Mouse (Mus musculus) inflammation-experienced regulatory T-cells, adult 6 months (primary cell): ENCODE results near the gene Dnajb5. TPM values are rescaled to one million over a fixed set of nuclear protein-coding genes. Genes with fewer than 3 reads are reported as not detected.

Experiments
- ATAC-seq: one replicate; pipeline ENCODE4 v1.8.0; 2017
- polyA plus RNA-seq, 3 experiments: library from polyadenylated mRNA; unstranded; fragments of 100-300 nt; shearing (Covaris generic); gene quantifications; one replicate each; pipeline ENCODE4 v1.2.1; 2017

Dnajb5 gene
- polyA plus RNA-seq, 3 experiments from 2014 or later, result 2.1 to 5.3 (median 2.3) TPM

- ATAC-seq, result no peak
Measured at GRCm38 (mm10) chr4:42945043-42945442, 4.6 kb upstream of the Dnajb5 start.

DNA sequence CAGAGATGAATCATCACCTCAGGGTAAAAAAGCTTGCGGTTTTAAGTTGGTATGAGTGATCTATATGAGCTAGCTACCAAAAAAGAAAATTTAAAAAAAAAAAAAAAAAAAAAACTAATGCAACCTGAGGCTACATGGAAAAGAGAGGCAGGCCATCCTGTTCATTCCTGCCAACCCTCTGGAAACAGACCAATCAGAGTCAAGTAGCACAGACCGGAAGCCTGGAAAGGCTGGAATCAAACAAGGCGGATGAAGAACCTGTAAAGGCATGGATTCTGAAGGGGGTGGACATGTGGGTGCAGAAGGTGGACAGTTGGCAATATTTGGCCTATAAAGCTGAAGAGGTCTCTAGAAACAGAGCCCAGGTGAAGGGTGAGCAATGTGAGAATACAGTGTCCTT lies 4.2 kb upstream of the Dnajb5 start:
- ATAC-seq, result no peak

DNA sequence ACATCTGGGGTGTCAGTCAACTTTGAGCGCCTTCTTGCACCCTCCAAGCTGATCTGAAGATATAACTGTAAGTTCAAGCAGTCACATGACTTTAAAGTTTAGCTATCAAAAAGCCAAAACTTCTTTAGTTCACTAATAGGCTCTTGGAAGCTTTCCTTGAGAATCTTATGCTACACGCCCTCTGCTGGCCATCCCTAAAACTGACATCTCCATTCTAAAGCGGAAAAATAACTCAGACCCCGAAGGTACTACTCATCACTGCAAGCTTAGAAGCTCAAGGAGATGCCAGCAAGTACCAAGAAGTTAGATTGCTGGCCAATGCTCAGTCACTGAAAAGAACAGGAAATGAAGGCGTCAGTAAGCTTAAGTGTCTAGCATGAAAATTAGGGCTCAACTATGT lies 3.7 kb upstream of the Dnajb5 start:
- ATAC-seq, result no peak

DNA sequence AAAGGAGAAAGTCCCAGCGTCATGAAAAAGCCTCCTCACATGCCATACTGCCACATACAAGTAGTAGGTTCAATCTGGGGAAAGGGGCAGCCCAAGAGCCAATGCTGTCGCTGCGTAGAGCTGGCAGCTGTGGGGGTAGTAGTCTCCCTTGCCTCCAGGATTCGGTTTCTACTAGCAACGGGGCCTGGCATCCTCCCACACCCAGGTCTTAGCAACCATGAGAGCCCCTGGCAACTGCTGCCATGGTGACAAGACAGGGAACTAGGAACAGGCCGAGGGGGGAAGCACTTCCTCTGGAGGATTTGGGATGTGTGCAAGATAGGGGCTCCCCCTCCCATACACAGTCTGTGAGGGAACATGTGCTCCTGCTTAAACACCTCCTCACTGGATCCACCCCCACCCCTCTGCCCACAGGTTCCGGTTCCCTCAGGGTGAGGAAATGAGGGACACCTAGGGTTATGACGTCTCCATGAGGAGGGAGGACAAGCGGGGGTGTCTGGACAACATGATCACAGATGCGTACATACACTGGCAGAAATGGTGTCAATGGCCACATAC lies 2.8 kb upstream of the Dnajb5 start:
- no peak for ATAC-seq

GRCm38 (mm10) chr4:42948527-42948926 lies 1.1 kb upstream of the Dnajb5 start:
- no peak for ATAC-seq

GRCm38 (mm10) chr4:42949051-42949675 lies 451 bp upstream of the Dnajb5 start:
- ATAC-seq, result peak; percentile 20

GRCm38 (mm10) chr4:42950065-42950558 lies 498 bp downstream of the Dnajb5 start:
- ATAC-seq, result peak; percentile 55

DNA sequence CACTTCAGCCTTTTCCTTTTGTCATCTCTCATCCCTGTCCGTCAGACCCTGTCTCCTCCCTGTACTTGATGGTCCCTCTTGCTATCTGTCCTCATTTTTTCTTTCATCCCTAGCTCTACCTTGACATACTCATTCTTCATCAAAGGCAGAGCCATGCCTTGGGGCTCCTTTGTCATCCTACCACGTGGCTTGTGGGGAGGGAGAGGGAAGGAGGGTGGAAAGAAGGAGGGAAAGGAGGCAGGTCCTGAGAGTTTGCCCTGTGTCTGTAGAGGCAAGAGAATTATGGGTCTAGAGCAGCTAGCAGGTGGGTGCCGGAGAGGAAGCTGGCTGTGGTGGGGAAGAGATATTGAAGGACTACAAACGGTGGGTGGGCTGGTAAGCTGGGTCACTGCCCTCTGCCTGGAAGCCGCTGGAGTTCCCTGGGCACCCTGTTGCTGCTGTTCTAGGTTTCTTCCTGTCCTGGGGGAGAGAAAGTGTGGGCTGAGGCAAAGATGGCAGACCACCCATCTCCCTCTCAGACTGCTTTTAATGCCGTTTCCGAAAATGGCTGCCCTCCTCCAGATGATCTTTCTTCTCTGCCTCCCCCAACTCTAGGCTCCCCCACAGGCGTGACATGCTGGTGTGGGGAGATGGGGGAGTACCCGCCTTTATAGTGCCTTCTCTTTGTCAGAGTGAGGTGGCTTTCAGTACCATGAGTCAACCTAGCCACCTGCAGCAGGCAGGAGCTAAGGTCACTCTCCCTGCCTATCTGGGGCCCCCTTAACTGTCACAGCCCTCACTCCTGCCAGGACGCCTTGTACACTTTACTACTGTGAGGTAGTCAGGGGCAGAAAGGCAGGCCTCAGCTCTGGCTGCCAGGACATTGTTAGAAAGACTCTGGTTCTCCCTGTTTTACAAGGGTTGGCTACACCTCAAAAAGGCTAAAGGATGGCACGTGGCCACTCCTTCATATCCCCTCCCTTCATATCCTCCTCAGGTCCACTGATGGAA lies 1.9 kb downstream of the Dnajb5 start:
- no peak for ATAC-seq

GRCm38 (mm10) chr4:42952563-42952962 lies 2.9 kb downstream of the Dnajb5 start:
- ATAC-seq, result no peak

- no peak for ATAC-seq
Measured at GRCm38 (mm10) chr4:42953435-42954094, 4.0 kb downstream of the Dnajb5 start.

DNA sequence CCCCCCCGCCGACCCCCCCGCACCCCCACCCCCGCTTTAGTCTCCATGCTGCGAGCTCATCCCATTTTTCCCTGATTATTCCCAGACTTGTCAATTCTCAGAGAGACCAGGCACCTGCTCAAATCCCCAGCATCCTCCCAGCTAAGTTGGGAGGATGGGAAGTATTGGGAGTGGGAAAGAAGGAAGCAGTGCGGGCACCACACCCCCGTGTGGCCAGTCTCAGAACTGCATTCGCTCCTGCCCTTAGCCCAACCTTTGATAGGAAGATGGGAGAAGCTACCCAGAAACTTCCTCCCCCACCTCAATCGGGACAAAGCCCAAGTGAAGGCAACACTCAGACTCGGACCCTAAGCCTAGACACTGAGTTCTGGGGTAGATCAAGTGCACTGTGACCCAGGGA lies 4.7 kb downstream of the Dnajb5 start:
- ATAC-seq, result no peak

DNA sequence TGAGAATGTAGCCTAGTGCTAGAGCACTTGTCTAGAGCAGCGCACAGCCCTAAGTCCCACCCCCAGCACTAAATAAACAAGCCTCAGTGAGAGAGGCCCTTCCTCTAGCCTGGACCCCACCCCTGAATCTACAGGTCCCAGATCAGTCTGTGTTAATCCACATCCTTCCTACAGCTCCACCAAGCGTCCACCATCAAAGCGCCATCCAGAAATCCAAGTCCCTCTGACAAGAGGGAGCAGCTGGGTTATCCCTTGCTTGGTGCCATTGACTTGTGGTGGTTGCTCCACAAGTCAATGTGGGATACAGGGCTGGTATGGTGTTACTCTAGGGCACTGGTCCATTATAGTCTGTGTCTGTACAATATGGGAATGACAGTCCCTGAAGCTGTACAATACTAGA lies 5.6 kb downstream of the Dnajb5 start:
- ATAC-seq, result no peak

DNA sequence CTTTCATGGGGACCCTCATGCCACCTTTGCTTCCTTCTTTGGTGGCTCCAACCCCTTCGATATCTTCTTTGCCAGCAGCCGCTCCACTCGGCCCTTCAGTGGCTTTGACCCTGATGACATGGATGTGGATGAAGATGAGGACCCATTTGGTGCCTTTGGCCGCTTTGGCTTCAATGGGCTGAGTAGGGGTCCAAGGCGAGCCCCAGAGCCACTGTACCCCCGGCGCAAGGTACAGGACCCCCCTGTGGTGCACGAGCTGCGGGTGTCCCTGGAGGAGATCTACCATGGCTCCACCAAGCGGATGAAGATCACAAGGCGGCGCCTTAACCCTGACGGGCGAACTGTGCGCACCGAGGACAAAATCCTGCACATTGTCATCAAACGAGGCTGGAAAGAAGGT lies 7.0 kb downstream of the Dnajb5 start:
- no peak for ATAC-seq

- ATAC-seq, result no peak
Measured at GRCm38 (mm10) chr4:42957306-42957705, 7.7 kb downstream of the Dnajb5 start.

DNA sequence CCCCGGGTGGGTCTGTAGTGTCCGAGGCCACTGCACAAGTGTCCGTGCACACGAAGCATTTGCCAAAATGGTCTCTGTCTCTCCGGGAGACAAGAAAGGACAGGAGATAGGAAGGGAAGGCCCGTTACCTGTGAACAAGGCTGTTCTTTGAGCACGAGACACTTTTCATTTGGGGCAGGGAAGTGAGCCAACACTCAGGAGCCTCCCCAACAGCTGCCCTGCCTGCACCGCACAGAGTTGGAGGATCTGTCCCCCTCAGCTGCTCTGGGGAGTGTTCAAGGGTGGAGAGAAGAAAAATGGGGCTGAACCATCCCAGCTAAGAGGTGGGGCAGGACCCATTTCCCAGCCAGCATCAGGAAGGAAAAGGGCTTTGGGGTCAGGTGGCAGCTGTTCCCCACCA lies 8.4 kb downstream of the Dnajb5 start:
- ATAC-seq, result no peak

DNA sequence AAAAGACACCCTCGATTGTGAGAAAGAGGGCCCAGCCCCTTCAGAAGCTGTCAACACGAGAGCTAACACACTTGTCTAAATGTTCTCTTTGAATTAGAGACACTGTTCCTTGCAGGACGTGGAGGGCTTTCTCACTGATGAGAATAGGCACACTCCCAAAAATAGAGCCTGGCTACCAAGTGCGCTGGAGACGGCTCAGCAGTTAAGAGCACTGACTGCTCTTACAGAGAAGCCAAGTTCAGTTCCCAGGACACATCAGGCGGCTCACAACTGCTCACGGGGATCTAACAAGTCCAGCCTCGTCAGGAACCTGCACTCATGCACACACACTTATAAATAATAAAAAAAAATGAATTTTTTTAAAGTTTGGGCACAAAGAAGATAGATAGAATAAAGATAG lies 9.3 kb downstream of the Dnajb5 start:
- ATAC-seq, result no peak

DNA sequence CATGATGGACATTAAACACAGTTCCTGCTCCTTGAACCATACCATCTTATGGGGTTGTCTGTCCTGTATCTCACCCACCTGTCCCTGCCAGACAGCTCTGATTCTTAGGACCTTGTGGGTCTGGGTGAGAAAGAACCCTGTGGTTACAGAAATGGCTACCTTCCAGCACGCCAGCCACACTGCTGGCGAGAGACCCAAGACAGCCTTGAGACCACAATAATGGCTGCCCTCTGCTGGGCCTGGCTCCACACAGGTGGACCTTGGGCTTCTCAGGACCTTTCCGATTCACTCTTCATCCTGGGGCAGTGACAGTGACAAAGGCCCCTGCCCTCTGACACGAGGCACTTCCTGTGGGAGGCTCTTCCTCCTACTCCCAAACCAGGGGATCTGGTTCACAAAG lies 9.8 kb downstream of the Dnajb5 start:
- no peak for ATAC-seq

GRCm38 (mm10) chr4:42961592-42961991 lies 12.0 kb downstream of the Dnajb5 start:
- peak; percentile 76 for ATAC-seq

GRCm38 (mm10) chr4:42963480-42963879 lies 13.9 kb downstream of the Dnajb5 start:
- no peak for ATAC-seq

GRCm38 (mm10) chr4:42965039-42965719 lies 15.6 kb downstream of the Dnajb5 start:
- peak; percentile 87 for ATAC-seq

DNA sequence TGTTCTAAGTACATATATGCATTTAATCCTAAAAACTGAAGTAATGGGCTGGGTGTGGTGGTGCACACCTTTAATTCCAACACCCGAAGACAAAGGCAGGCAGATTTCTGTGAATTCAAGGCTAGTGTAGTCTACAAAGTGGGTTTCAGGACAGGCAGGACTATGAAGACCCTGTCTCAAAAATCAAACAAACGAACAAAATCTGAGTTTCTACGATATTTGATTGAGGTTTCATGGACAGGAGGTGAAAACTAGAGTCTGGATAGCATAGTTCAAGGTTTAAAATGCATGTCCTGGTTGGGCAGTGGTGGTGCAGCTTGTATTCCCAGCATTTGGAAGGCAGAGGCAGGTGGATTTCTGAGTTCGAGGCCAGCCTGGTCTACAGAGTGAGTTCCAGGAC lies 19.7 kb downstream of the Dnajb5 start, which contains the start of gene 1700022I11Rik:
Gene 1700022I11Rik, plus strand, starts transcription at position 301 of the 400 bp plus-strand sequence.
- ATAC-seq, result no peak

- no peak for ATAC-seq
Measured at GRCm38 (mm10) chr4:42972952-42973351, 23.3 kb downstream of the Dnajb5 start.
